Mouse (Mus musculus) cortical plate, adult 2 months (tissue): ENCODE measurements around the gene Narfl. TPM values are rescaled to one million over a fixed set of nuclear protein-coding genes. Genes with fewer than 3 reads are reported as not detected.
"Not testable (repeated sequence)": the region's sequence is repeated elsewhere in the genome, so short reads cannot be mapped to it uniquely, and the experiment has no call there.

Source experiments
- H3K27ac ChIP-seq: fragments of 200-500 bp; 2 replicates; pipeline ENCODE4 v1.5.1; 2012; ENCODE audit warnings: low read length, control low read depth, inconsistent platforms; ENCODE audit not compliant: insufficient read depth
- H3K4me1 ChIP-seq: fragments of 200-500 bp; 2 replicates; pipeline ENCODE4 v1.6.1; 2011; ENCODE audit warnings: low read length; ENCODE audit not compliant: control insufficient read depth, insufficient read depth
- H3K4me3 ChIP-seq: fragments of 200-500 bp; 2 replicates; pipeline ENCODE4 v1.5.1; 2011; ENCODE audit warnings: mild to moderate bottlenecking, low read length, control low read depth; ENCODE audit not compliant: insufficient read depth
- CTCF ChIP-seq: fragments of 200-500 bp; IDR thresholded peaks from 2 replicates; pipeline ENCODE4 v1.5.1; 2011; ENCODE audit warnings: mild to moderate bottlenecking, control low read depth, low read length; ENCODE audit not compliant: insufficient read depth; ENCODE audit errors: extremely low read depth
- POLR2A ChIP-seq: fragments of 200-500 bp; IDR thresholded peaks from 2 replicates; pipeline ENCODE4 v1.6.1; 2011; ENCODE audit warnings: mild to moderate bottlenecking, low read length, control low read depth; ENCODE audit not compliant: insufficient read depth; ENCODE audit errors: extremely low read depth
- polyA plus RNA-seq: library from polyadenylated mRNA; depleted of rRNA; stranded (reverse); fragments of >200 nt; gene quantifications from 2 replicates; pipeline ENCODE4 v1.2.3, GENCODE M21; 2012; rRNA removed

Narfl gene
- polyA plus RNA-seq = 39.4 and 41.9 TPM in 2 replicates

DNA sequence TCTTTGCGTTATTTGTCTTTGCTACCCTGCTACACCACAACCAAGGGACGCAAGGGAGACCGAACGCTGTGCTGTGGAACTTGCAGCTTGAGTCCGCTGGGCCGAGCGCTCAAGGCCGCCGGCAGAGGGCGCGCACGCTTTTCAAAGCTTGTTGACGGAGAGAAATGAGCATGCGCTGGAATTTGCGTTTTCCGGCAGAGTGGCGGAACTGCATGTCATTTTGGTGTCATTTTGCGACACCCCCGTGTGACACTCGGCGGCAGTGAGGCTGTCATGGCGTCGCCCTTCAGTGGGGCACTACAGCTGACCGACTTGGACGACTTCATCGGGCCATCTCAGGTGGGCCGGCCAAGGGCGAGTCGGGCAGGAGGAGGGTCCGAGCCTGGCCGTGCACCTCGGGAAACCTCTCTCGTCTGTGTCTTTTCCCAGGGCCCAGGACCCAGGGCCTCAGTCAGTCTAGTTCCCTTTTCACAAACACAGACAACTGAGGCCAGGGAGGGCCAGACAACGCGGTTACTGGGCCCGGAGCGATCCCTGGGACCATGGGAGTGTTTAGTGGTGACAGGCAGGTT, at the start of gene Narfl:
Gene Narfl (plus strand): TSS at position 228 of the 572 bp plus-strand sequence.
- TF ChIP-seq CTCF = peak; percentile 91
- TF ChIP-seq POLR2A = peak; percentile 81
- Histone ChIP-seq H3K27ac (peak within 1 kb of the TSS; percentile 11; the same call in 1 of the 2 replicates), H3K4me1 (peaks cover 4% of the 10 kb centered on the region; the same call in 1 of the 2 replicates), H3K4me3 (peak within 1 kb of the TSS; percentile 57)

GRCm38 (mm10) chr17:25723919-25724318, 49.7 kb upstream of the Narfl start:
- TF ChIP-seq POLR2A = no peak
- TF ChIP-seq CTCF = peak; percentile 49

GRCm38 (mm10) chr17:25725264-25725663, 48.3 kb upstream of the Narfl start:
- H3K4me3 ChIP-seq = no peak overlapping the region
- H3K4me1 ChIP-seq = peaks cover 2% of the 10 kb centered on the region; the same call in 1 of the 2 replicates
- H3K27ac ChIP-seq = no peak overlapping the region
- no peak for TF ChIP-seq CTCF
- no peak for TF ChIP-seq POLR2A

More at GRCm38 (mm10) chr17:25723919-25724318, 49.7 kb upstream of the Narfl start:
- Histone ChIP-seq H3K4me3 (no peak overlapping the region), H3K4me1 (peaks cover 2% of the 10 kb centered on the region; the same call in 1 of the 2 replicates), H3K27ac (no peak overlapping the region)

DNA sequence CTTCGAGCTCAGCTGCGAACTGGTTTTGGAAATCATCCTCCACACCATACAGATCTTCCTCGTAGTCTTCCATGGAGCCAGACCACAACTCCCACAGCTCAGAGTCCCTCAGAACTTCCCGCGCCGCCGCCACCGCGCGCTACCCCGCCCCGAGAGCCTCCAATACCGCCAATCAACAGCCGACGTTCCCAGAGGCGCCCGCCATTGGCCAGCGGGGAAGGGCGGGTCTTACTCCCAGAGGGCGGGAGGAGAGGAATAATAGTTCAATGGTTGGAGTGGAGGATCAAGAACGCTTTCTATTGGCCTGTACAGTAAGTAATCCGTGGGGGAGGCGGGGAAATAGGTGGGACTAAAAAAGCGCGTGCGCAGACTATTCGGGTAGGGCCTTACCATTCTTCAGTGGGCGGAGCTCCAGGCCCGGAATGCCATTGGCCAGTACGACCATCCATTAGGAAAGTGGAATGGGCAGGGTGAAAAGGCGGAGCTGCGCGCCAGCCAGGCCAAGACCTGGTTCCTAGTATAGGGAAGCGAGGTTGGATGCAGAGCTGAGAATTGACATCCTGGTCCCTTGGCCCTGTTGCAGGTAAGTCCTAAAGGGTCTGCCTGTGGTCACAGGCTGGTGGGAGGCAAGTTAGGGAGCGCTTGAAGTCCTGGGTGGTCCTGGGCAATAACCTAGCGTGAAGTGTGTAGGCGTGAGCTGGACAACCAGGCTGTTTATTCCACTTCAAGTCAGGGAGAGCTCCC, 46.1 kb upstream of the Narfl start, which contains the start of the genes Chtf18 and Rpusd1:
Gene Chtf18 (minus strand): TSS at position 155 of the 744 bp plus-strand sequence.
Gene Rpusd1 (plus strand): TSS at position 406 of the 744 bp plus-strand sequence.
- Histone ChIP-seq H3K4me3 (peak within 1 kb of the TSS; percentile 58), H3K27ac (no peak within 1 kb of the TSS), H3K4me1 (peaks cover 2% of the 10 kb centered on the region; the same call in 1 of the 2 replicates)
- peak; percentile 96 for TF ChIP-seq POLR2A
- TF ChIP-seq CTCF = no peak

GRCm38 (mm10) chr17:25728009-25728270, 45.6 kb upstream of the Narfl start:
- Histone ChIP-seq H3K4me1 (peaks cover 2% of the 10 kb centered on the region; the same call in 1 of the 2 replicates), H3K4me3 (peak overlapping the region; percentile 58), H3K27ac (no peak overlapping the region)
- TF ChIP-seq CTCF (no peak), POLR2A (no peak)

GRCm38 (mm10) chr17:25732082-25732481, 41.5 kb upstream of the Narfl start:
- TF ChIP-seq POLR2A (no peak), CTCF (peak; percentile 91)
- H3K4me1 ChIP-seq = peaks cover 2% of the 10 kb centered on the region; the same call in 1 of the 2 replicates
- H3K27ac ChIP-seq = no peak overlapping the region
- no peak overlapping the region for H3K4me3 ChIP-seq

- no peak for TF ChIP-seq CTCF
- TF ChIP-seq POLR2A = no peak
- H3K4me3 ChIP-seq = no peak overlapping the region
- no peaks in the 10 kb centered on the region for H3K4me1 ChIP-seq
- H3K27ac ChIP-seq = no peak overlapping the region
Measured at GRCm38 (mm10) chr17:25735246-25735645, 38.3 kb upstream of the Narfl start.

GRCm38 (mm10) chr17:25735745-25736144, 37.8 kb upstream of the Narfl start, which contains the start of gene Mslnl:
TSS of gene Mslnl (plus strand) at chr17:25736042.
- TF ChIP-seq CTCF (no peak), POLR2A (no peak)
- H3K4me1 ChIP-seq = no peaks in the 10 kb centered on the region

GRCm38 (mm10) chr17:25738861-25739260, 34.7 kb upstream of the Narfl start:
- no peak overlapping the region for H3K4me3 ChIP-seq
- H3K27ac ChIP-seq = no peak overlapping the region
- TF ChIP-seq POLR2A = no peak
- H3K4me1 ChIP-seq = no peaks in the 10 kb centered on the region

More at GRCm38 (mm10) chr17:25735745-25736144, 37.8 kb upstream of the Narfl start, which contains the start of gene Mslnl:
- Histone ChIP-seq H3K4me3 (no peak within 1 kb of the TSS), H3K27ac (no peak within 1 kb of the TSS)

DNA sequence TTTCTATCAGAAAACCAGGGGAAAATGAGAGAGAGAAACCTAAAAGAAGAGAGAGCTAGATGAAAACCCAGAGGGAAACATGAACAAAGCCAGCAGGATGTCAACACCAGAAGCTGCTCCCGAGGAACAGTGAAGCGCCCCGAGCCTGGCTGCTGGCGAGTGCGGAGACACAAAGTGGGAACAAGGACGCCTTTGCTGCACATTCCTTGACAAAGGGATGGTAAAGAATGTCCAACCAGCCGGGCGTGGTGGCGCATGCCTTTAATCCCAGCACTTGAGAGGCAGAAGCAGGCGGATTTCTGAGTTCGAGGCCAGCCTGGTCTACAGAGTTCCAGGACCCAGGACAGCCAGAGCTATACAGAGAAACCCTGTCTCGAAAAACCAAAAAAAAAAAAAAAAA, 32.1 kb upstream of the Narfl start:
- not testable (repeated sequence) for H3K4me3 ChIP-seq, H3K27ac ChIP-seq, H3K4me1 ChIP-seq
